Mouse (Mus musculus): ENCODE measurements around the gene Kirrel3.

Kirrel3 gene

GRCm38 (mm10) chr9:35057631-35058030, 571.9 kb downstream of the Kirrel3 start:
- 96% methylated on average over 6 of the region's 6 CpGs for WGBS

DNA sequence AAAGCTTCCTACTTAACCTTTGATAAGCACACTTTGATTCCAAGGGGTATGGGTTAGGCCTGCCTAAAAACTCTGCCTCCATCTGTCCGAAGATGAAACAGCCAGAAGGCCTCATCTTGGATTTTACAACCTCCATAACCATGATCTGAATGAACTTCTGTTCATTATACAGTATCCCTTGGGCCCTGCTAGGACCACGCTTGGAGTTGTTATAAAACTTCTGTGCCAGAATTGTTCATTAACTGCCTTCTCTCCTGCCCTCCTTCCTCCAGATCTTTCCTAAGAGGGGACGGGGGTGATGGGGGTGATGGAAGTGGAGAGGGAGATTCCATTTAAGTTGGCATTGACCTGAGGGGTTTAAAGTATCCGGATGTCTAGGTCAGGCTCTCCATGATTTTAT, 572.5 kb downstream of the Kirrel3 start:
- 95% methylated on average over 4 of the region's 4 CpGs for WGBS

DNA sequence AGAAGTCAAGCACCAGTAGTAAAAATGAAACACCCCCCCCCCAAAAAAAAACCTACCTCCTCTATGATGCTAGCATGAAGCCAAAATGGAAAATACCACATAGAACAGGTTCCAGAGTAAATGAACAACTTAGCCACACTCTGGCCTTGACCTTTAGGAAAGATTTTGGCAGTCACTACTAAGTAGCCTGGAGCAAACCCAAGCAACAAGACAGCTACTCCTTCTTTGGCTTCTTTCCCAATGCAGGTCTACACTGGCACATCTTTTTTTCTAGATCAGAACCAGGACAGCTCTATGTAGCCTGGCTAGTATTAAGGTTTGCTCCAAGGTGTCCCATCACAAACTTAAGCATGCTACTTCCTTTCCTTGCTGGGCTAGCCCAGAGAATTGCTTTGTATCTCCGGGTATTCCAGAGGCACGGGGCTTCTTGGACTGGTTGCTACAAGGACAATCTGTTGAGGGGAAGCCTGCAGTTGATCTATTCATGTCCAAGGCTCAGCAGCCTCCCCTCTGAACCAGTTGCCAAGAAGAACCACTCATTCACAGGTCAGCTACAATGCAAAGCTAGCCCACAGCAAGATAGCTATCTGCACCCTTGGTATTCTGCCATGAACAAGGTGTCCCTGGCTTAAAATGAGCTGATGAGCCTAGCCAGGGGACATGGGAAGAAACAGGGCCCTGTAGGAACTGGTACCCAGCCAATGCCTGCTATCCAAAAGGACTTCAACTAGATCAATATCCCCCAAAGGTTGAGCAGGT, 573.1 kb downstream of the Kirrel3 start:
- 69% methylated on average over 2 of the region's 2 CpGs for WGBS

DNA sequence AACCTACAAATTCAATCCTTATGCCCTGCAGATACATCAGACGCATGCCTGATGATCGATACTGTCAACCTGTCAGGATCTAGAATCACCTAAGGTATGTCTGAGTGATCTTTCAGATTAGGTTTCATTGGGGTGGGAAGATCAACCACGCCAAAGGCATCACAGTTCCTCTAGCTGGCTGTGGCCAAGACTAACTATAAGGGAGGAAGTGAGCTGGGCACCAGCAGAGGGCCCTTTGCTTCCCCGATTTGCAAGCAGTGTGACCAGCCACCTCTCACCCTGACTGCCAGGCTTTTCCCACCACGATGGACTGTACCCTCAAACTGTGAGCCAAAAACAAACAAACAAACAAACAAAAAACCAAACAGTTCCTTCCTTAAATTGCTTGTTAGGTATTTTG, 574.2 kb downstream of the Kirrel3 start:
- WGBS = 86% methylated on average over 5 of the region's 5 CpGs

- WGBS = 58% methylated on average over 2 of the region's 2 CpGs
These were observed 575.8 kb downstream of the Kirrel3 start for GRCm38 (mm10) chr9:35061446-35061845.

Measured in cerebral cortex, adult 2 months (tissue).